Mouse (Mus musculus): Measurements from ENCODE around the gene Cbx1. TPM values are rescaled to one million over a fixed set of nuclear protein-coding genes. Genes with fewer than 3 reads are reported as not detected.
A peak's percentile ranks its signal among the peaks of the same experiment; 100 is the strongest.
"Not testable (repeated sequence)": the region's sequence is repeated elsewhere in the genome, so short reads cannot be mapped to it uniquely, and the experiment has no call there.

Cbx1 gene
- polyA plus RNA-seq, 1 experiment from 2014 or later, result 112 TPM

DNA sequence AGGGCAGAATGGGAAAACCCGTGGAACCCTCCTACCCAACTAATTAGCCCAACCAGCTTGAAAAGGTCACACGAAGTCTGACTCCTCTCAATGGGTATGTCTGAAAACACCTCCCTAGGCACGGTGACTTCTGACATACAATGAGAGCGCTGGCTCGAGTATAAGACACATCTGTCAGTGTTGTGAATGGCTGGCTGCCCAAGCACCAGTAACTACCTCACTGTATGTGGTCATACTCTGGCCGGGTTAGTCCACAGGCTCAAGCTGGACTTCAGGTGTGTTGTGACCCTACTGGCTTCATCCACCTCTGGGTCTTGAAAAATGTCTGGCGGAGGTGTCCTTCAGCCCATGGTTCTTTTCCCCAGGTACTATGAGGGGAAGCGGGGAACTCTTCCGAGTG lies 59.8 kb downstream of the Cbx1 start:
- Histone ChIP-seq H3K36me3 (ENCODE audit: insufficient read depth) (peaks cover 4% of the 10 kb centered on the region; the same call in 1 of the 2 replicates), H3K4me1 (ENCODE audit: insufficient read depth) (0 out of 2 replicates have a peak, but pooled peaks cover 3% of the 10 kb centered on the region), H3K4me2 (no peak overlapping the region), H3K4me3 (ENCODE audit: low read depth, low read length) (no peak overlapping the region), H3K9me3 (ENCODE audit: low read depth, low read length) (no peaks in the 10 kb centered on the region), H3K27ac (ENCODE audit: low read depth) (no peak overlapping the region), H3K27me3 (ENCODE audit: insufficient read depth, low read length) (no peaks in the 10 kb centered on the region), H3K9ac (no peak overlapping the region)
- WGBS, result 60% methylated on average over 9 of the region's 9 CpGs
- no peak for TF ChIP-seq CTCF (IDR thresholded peaks at IDR 0.05; ENCODE audit: low read depth)
- DNase-seq (no peak), ATAC-seq (ENCODE audit: insufficient read depth) (no peak)

GRCm38 (mm10) chr11:96849145-96849544 lies 60.2 kb downstream of the Cbx1 start:
- H3K27ac ChIP-seq (ENCODE audit: low read depth); DNase-seq; H3K27me3 ChIP-seq (ENCODE audit: insufficient read depth, low read length); H3K4me1 ChIP-seq (ENCODE audit: insufficient read depth); H3K36me3 ChIP-seq (ENCODE audit: insufficient read depth); ATAC-seq (ENCODE audit: insufficient read depth); H3K9me3 ChIP-seq (ENCODE audit: low read depth, low read length): not testable (repeated sequence)
- WGBS, result 68% methylated on average over 5 of the region's 5 CpGs
- Histone ChIP-seq H3K9ac (peak overlapping the region; percentile 82; the same call in 1 of the 2 replicates), H3K4me2 (peak overlapping the region; percentile 83), H3K4me3 (ENCODE audit: low read depth, low read length) (peak overlapping the region; percentile 68)

DNA sequence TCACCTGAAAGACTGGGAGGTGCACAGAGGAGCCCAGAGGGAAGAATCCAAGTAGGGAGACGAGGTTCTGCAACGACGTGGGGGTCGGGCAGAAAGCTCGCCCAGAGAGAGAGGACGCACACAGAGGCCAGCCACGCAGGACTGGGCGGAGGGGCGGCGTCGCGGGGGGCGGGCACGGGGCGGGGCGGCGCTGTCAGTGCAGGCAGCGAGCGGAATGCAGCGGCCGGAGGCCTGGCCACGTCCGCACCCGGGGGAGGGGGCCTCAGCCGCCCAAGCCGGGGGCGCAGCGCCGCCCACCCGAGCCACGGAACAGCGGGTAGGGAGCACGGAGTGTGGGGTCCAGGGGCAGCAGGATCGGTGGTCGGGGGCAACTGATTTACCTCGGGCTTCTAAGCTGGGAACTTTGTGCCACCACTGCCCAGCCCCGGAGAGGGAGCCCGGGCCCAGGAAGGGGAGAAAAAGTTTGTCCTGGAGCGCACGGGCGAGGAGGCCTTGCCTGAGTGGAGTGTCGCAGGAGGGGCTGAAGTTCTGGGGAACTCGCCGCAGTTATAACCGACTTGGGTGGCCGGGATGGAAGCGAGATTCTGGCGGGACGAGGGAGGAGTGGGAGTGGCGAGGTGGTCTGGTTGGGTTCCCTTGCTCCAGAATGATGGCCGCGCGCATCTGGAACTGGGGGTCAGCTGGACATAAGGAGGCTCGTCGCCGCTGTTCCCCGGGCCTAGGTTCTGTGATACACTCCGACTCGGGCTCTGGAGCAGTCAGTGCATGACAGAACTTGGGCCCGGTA lies 60.9 kb downstream of the Cbx1 start, which contains the start of gene Copz2:
Gene Copz2, plus strand, starts transcription at position 190 of the 787 bp plus-strand sequence.
- DNase-seq, result peak; percentile 80
- Histone ChIP-seq H3K27me3 (ENCODE audit: insufficient read depth, low read length) (no peaks in the 10 kb centered on the region), H3K9ac (peak within 1 kb of the TSS; percentile 82), H3K4me3 (ENCODE audit: low read depth, low read length) (peak within 1 kb of the TSS; percentile 68), H3K27ac (ENCODE audit: low read depth) (peak within 1 kb of the TSS; percentile 83), H3K4me2 (peak within 1 kb of the TSS; percentile 83), H3K4me1 (ENCODE audit: insufficient read depth) (0 out of 2 replicates have a peak, but pooled peaks cover 3% of the 10 kb centered on the region), H3K9me3 (ENCODE audit: low read depth, low read length) (no peaks in the 10 kb centered on the region), H3K36me3 (ENCODE audit: insufficient read depth) (peaks cover 13% of the 10 kb centered on the region; the same call in 1 of the 2 replicates)
- WGBS, result under 1% methylated on average over 60 of the region's 60 CpGs
- TF ChIP-seq CTCF (IDR thresholded peaks at IDR 0.05; ENCODE audit: low read depth), result no peak
- peak; percentile 94 for ATAC-seq (ENCODE audit: insufficient read depth)

DNA sequence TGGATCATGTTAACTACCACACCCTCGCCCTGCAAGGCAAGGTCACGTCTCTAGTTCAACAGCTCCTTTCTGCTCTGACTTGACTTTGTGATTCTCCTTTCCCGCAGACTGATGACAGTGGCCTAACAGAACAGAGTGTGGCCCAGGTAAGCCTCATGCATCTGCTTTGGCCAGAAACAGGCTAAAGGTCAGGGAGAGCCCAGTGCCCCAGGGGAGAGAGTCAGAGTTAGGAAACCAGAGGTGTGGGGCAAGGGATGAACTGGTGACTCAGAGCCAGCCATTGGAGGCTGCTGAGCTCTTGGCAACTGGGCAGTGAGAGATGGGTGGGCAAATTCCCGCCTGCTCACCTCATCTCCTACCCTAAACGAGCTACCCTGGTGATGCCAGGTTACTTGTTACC lies 68.5 kb downstream of the Cbx1 start:
- ATAC-seq (ENCODE audit: insufficient read depth), result no peak
- H3K9ac ChIP-seq, result no peak overlapping the region

More for the DNA sequence above, 68.5 kb downstream of the Cbx1 start:
- TF ChIP-seq CTCF (IDR thresholded peaks at IDR 0.05; ENCODE audit: low read depth), result no peak
- H3K4me3 ChIP-seq (ENCODE audit: low read depth, low read length), result no peak overlapping the region
- no peaks in the 10 kb centered on the region for H3K4me1 ChIP-seq (ENCODE audit: insufficient read depth)
- no peak overlapping the region for H3K4me2 ChIP-seq
- no peaks in the 10 kb centered on the region for H3K27me3 ChIP-seq (ENCODE audit: insufficient read depth, low read length)
- DNase-seq, result no peak
- no peak overlapping the region for H3K27ac ChIP-seq (ENCODE audit: low read depth)
- WGBS, result 74% methylated on average over 5 of the region's 5 CpGs
- peaks cover 28% of the 10 kb centered on the region; the same call in 1 of the 2 replicates for H3K36me3 ChIP-seq (ENCODE audit: insufficient read depth)
- no peaks in the 10 kb centered on the region for H3K9me3 ChIP-seq (ENCODE audit: low read depth, low read length)

MicroRNAs encoded within 50 kb of the gene (microRNA counts, 519-probe panel; counts per million panel counts)
- microRNA mmu-miR-152, result 4,265 counts per million, percentile 87 among the panel's probes with 10 or more counts

Small RNAs within 50 kb of the gene (microRNA-seq; reads per million reads assigned to microRNA genes)
- gene Mir152 (ENCODE audit: borderline number of aligned reads), result 356 reads per million, percentile 61 among the genes with 10 or more reads in this experiment

Other genes starting within 250 kb of the Cbx1 start
- gene Snx11, start 11.6 kb upstream of the Cbx1 start, polyA plus RNA-seq (2014; fragmentation: Nextera tagmentation; extraction: Ambion mirVana), result 10.3 and 15.7 TPM in 2 replicates
- gene Nfe2l1, start 40.8 kb downstream of the Cbx1 start, polyA plus RNA-seq (2014; fragmentation: Nextera tagmentation; extraction: Ambion mirVana), result 34.6 and 39.5 TPM in 2 replicates
- gene Copz2, start 60.7 kb downstream of the Cbx1 start, polyA plus RNA-seq (2014; fragmentation: Nextera tagmentation; extraction: Ambion mirVana), result 144 and 151 TPM in 2 replicates
- gene Cdk5rap3, start 127.4 kb downstream of the Cbx1 start, polyA plus RNA-seq (2014; fragmentation: Nextera tagmentation; extraction: Ambion mirVana), result 61.8 and 63.8 TPM in 2 replicates
- 24.1 and 30.8 TPM in 2 replicates for gene Prr15l, start 139.0 kb downstream of the Cbx1 start, polyA plus RNA-seq (2014; fragmentation: Nextera tagmentation; extraction: Ambion mirVana)
- gene Pnpo, start 154.9 kb downstream of the Cbx1 start, polyA plus RNA-seq (2014; fragmentation: Nextera tagmentation; extraction: Ambion mirVana), result 18.4 and 19.5 TPM in 2 replicates
- 22.3 and 23.7 TPM in 2 replicates for gene Sp2, start 193.8 kb downstream of the Cbx1 start, polyA plus RNA-seq (2014; fragmentation: Nextera tagmentation; extraction: Ambion mirVana)
- gene Sp6, start 224.3 kb downstream of the Cbx1 start, polyA plus RNA-seq (2014; fragmentation: Nextera tagmentation; extraction: Ambion mirVana), result 0.22 and 0.43 TPM in 2 replicates
- gene Scrn2, start 240.8 kb downstream of the Cbx1 start, polyA plus RNA-seq (2014; fragmentation: Nextera tagmentation; extraction: Ambion mirVana), result 24.5 and 30.2 TPM in 2 replicates

Data from lung, embryonic 14.5 days (tissue).